Comparison of ENCODE assay signal across 10 mouse cellular contexts in the genomic region with DNA sequence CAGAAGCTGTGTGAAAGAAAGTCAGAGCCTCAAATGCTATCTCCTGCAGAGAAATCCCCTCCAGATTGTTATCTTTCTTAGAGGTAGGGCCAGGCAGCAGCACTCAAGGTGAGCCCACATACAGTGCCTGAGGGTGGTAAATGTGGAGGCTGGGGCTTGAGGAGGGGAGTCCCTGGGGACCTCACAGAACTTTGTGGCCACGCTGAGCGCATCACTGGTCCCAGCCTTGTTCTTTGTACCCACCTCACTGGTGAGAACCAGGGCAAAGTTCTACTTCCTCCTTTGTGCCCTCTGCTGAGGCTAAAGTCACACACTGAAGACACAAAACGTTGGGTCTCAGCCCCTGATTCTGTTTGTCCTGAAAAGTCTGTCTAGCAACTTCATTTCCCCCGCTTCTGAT. TPM values are rescaled to one million over a fixed set of nuclear protein-coding genes. Genes with fewer than 3 reads are reported as not detected.
DNase-seq lines count a peak whose midpoint lies in the region; ATAC-seq and TF ChIP-seq lines count a peak whose summit lies in the region.
"Had no signal": no experiment of that assay in that cellular context is flagged by ENCODE, and none has a peak within 500 bp of the region (broad histone marks: within the 10 kb centered on the region; RNA-seq: fewer than 3 reads in every experiment).

No protein-coding gene starts in this region.

- no peaks in the 10 kb centered on the region for H3K27me3 ChIP-seq in heart, postnatal 0 days (ENCODE audit: control insufficient read depth, insufficient read depth, low read length)
- H3K27me3 ChIP-seq in heart, embryonic 10.5 days (ENCODE audit: insufficient read depth, poor library complexity, severe bottlenecking): peaks cover 12% of the 10 kb centered on the region; the same call in 1 of the 2 replicates
- peaks cover 4% of the 10 kb centered on the region; the same call in 1 of the 2 replicates for H3K27me3 ChIP-seq in intestine, embryonic 15.5 days (replicated peaks)
- H3K27me3 ChIP-seq in thymus, adult 2 months (ENCODE audit: control insufficient read depth, insufficient read depth, low read length): no peaks in the 10 kb centered on the region

- no peak overlapping the region for H3K27ac ChIP-seq in heart, postnatal 0 days (ENCODE audit: low read depth)
- no peak overlapping the region for H3K27ac ChIP-seq in heart, embryonic 10.5 days
- H3K27ac ChIP-seq in intestine, embryonic 15.5 days: no peak overlapping the region
- peak overlapping the region; percentile 66 for H3K27ac ChIP-seq in thymus, adult 2 months (ENCODE audit: control insufficient read depth, insufficient read depth, low read length)

- WGBS in heart, postnatal 0 days: 70% methylated on average over 4 of the region's 4 CpGs
- 68% methylated on average over 4 of the region's 4 CpGs for WGBS in heart, embryonic 10.5 days
- 72% methylated on average over 4 of the region's 4 CpGs for WGBS in intestine, embryonic 15.5 days
- under 1% methylated on average over 4 of the region's 4 CpGs for WGBS in thymus, adult 2 months

- no peak for ATAC-seq in heart, postnatal 0 days (ENCODE audit: insufficient read depth, low read depth)
- no peak for ATAC-seq in intestine, embryonic 15.5 days

- TF ChIP-seq CTCF in heart, postnatal 0 days (IDR thresholded peaks at IDR 0.05; ENCODE audit: low read depth): no peak
- no peak for TF ChIP-seq CTCF in thymus, adult 2 months (IDR thresholded peaks at IDR 0.05; ENCODE audit: borderline replicate concordance, control insufficient read depth, extremely low read depth, insufficient read depth, low read length, poor library complexity)

- no peak overlapping the region for H3K9ac ChIP-seq in heart, postnatal 0 days (replicated peaks; ENCODE audit: low read depth, low read length)
- no peak overlapping the region for H3K9ac ChIP-seq in intestine, embryonic 15.5 days

- peak overlapping the region; percentile 68 for H3K4me2 ChIP-seq in heart, postnatal 0 days (ENCODE audit: low read depth, low read length)
- 0 out of 2 replicates have a peak overlapping the region, but pooled peaks have one; percentile 19 for H3K4me2 ChIP-seq in intestine, embryonic 15.5 days (replicated peaks)

- TF ChIP-seq EP300 in heart, postnatal 0 days (IDR thresholded peaks at IDR 0.05; ENCODE audit: low read depth): no peak

- TF ChIP-seq POLR2A in thymus, adult 2 months (IDR thresholded peaks at IDR 0.05; ENCODE audit: control insufficient read depth, extremely low read depth, insufficient read depth, low read length, poor library complexity): no peak

- no peak for DNase-seq in heart, postnatal 0 days (ENCODE audit: low spot score)
- DNase-seq in heart, embryonic 10.5 days (ENCODE audit: low spot score): no peak
- DNase-seq in lung, postnatal 25 days (ENCODE audit: low spot score): peak; percentile 69
- peak; percentile 49 for DNase-seq in thymus, adult 2 months
- no peak for DNase-seq in urinary bladder, postnatal 10 days (ENCODE audit: low spot score)
- DNase-seq in retina, embryonic 14.5 days (ENCODE audit: low spot score): no peak
- no peak for DNase-seq in cerebellum, postnatal 25 days

- no peaks in the 10 kb centered on the region for H3K9me3 ChIP-seq in heart, postnatal 0 days (replicated peaks; ENCODE audit: control insufficient read depth, low read length)
- no peaks in the 10 kb centered on the region for H3K9me3 ChIP-seq in heart, embryonic 10.5 days
- no peaks in the 10 kb centered on the region for H3K9me3 ChIP-seq in intestine, embryonic 15.5 days

- peaks cover 18% of the 10 kb centered on the region for H3K4me1 ChIP-seq in heart, postnatal 0 days (ENCODE audit: control insufficient read depth, insufficient read depth)
- H3K4me1 ChIP-seq in heart, embryonic 10.5 days: peaks cover 12% of the 10 kb centered on the region
- no peaks in the 10 kb centered on the region for H3K4me1 ChIP-seq in intestine, embryonic 15.5 days (replicated peaks)
- H3K4me1 ChIP-seq in thymus, adult 2 months (replicated peaks; ENCODE audit: control insufficient read depth, insufficient read depth, low read length): peaks cover 31% of the 10 kb centered on the region

- H3K4me3 ChIP-seq in heart, postnatal 0 days (ENCODE audit: low read depth, low read length): peak overlapping the region; percentile 56; the same call in 1 of the 2 replicates
- no peak overlapping the region for H3K4me3 ChIP-seq in heart, embryonic 10.5 days
- peak overlapping the region; percentile 2; the same call in 1 of the 2 replicates for H3K4me3 ChIP-seq in intestine, embryonic 15.5 days (replicated peaks)
- peak overlapping the region; percentile 31 for H3K4me3 ChIP-seq in thymus, adult 2 months (ENCODE audit: control insufficient read depth, insufficient read depth, low read length)

- no peaks in the 10 kb centered on the region for H3K36me3 ChIP-seq in heart, postnatal 0 days (replicated peaks; ENCODE audit: control insufficient read depth, insufficient read depth, low read length)
- H3K36me3 ChIP-seq in heart, embryonic 10.5 days: no peaks in the 10 kb centered on the region
- H3K36me3 ChIP-seq in intestine, embryonic 15.5 days: no peaks in the 10 kb centered on the region
- no peaks in the 10 kb centered on the region; the same call in 1 of the 2 replicates for H3K36me3 ChIP-seq in thymus, adult 2 months (ENCODE audit: control insufficient read depth, insufficient read depth, low read length)

RNA-seq across cellular contexts. Expression of gene Nrros, which starts 2.0 kb away (rescaled TPM):
- total RNA-seq in heart, postnatal 0 days (2014; rRNA removed; ENCODE audit: low replicate concordance): 13.4 and 16.6 TPM in 2 replicates
- 6.1 and 6.8 TPM in 2 replicates for polyA plus RNA-seq in heart, postnatal 0 days (2015; fragmentation: Nextera tagmentation; extraction: Ambion mirVana)
- 5.6 and 10.5 TPM in 2 replicates for polyA plus RNA-seq in heart, embryonic 10.5 days (2016; fragmentation: Nextera tagmentation; extraction: Ambion mirVana)
- 13.7 and 13.8 TPM in 2 replicates for polyA plus RNA-seq in intestine, embryonic 15.5 days (2015; fragmentation: Nextera tagmentation; extraction: Ambion mirVana)
- 148 and 157 TPM in 2 replicates for polyA plus RNA-seq in thymus, adult 2 months (2012; rRNA removed)

RNA-seq across cellular contexts. Expression of gene Bex6, which starts 16.2 kb away (rescaled TPM):
- total RNA-seq in heart, postnatal 0 days (2014; rRNA removed; ENCODE audit: low replicate concordance): not detected in 2 replicates
- polyA plus RNA-seq in heart, postnatal 0 days (2015; fragmentation: Nextera tagmentation; extraction: Ambion mirVana): not detected in 2 replicates
- 0.63 TPM in 1 of 2 replicates, not detected in the other for polyA plus RNA-seq in heart, embryonic 10.5 days (2016; fragmentation: Nextera tagmentation; extraction: Ambion mirVana)
- 0.30 and 0.34 TPM in 2 replicates for polyA plus RNA-seq in intestine, embryonic 15.5 days (2015; fragmentation: Nextera tagmentation; extraction: Ambion mirVana)
- polyA plus RNA-seq in thymus, adult 2 months (2012; rRNA removed): 0.65 and 0.79 TPM in 2 replicates
- polyA plus RNA-seq: erythroblast, embryonic 14.5 days; large intestine, adult 2 months had no signal

Comparison
In these comparisons a context has a peak if more than half of its experiments do, and no peak if none do; other contexts are left out.
1. DNase-seq: peak in lung, postnatal 25 days (single experiment) and thymus, adult 2 months (single experiment); none in heart, postnatal 0 days (single experiment), heart, embryonic 10.5 days (single experiment), urinary bladder, postnatal 10 days (single experiment), retina, embryonic 14.5 days (single experiment) and cerebellum, postnatal 25 days (0 of 2).
2. RNA of gene Nrros, which starts 2.0 kb away (polyA plus RNA-seq): 148 to 157 TPM in thymus, adult 2 months; 13.7 to 13.8 TPM in intestine, embryonic 15.5 days, 5.6 to 10.5 TPM in heart, embryonic 10.5 days and 6.1 to 6.8 TPM in heart, postnatal 0 days; every median in the first group is over 10 times any median in the second.